ENCODE assay signal across 28 mouse cellular contexts in the genomic region with DNA sequence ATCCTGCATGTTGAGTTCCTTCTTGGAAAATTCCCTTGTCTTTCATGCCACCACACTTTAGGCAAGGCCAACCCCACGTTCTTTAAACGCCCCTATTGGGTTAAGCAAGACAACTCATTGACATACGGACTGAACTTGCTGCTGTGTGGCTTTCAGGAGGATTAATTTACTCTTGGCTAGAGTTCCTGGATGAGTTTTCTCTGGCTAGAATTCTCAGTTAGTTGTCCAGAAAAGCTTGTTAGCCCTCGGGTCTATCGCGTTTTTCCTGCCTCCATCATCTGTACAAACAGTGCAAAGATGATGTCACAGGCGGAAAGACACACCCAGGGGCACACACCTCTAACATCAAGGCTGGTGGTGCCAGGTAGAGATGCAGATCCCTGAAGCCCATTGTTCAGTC.
"Had no signal": no experiment of that assay in that cellular context is flagged by ENCODE, and none has a peak within 500 bp of the region (broad histone marks: within the 10 kb centered on the region; RNA-seq: fewer than 3 reads in every experiment).

No protein-coding gene starts in this region.

- H3K4me3 ChIP-seq: gastrocnemius, adult 2 months; heart, embryonic 10.5 days; heart, embryonic 13.5 days; heart, embryonic 15.5 days; hindbrain, embryonic 13.5 days; hindbrain, embryonic 15.5 days; kidney, embryonic 15.5 days; limb, embryonic 10.5 days; limb, embryonic 12.5 days; liver, embryonic 13.5 days; liver, embryonic 15.5 days had no signal

- H3K9ac ChIP-seq: heart, embryonic 13.5 days; heart, embryonic 15.5 days; hindbrain, embryonic 13.5 days; hindbrain, embryonic 15.5 days; kidney, embryonic 15.5 days; limb, embryonic 12.5 days; liver, embryonic 13.5 days; liver, embryonic 15.5 days had no signal

- H3K36me3 ChIP-seq: heart, embryonic 10.5 days; heart, embryonic 13.5 days; heart, embryonic 15.5 days; hindbrain, embryonic 13.5 days; hindbrain, embryonic 15.5 days; kidney, embryonic 15.5 days; limb, embryonic 10.5 days; limb, embryonic 12.5 days; liver, embryonic 13.5 days; liver, embryonic 15.5 days had no signal

- ATAC-seq: hindbrain, postnatal 0 days; intestine, embryonic 16.5 days had no signal

- DNase-seq: gastrocnemius, adult 2 months; gastrocnemius, postnatal 10 days; gastrocnemius, postnatal 25 days; heart, adult 18-20 months; heart, postnatal 14 days; heart, postnatal 36 days; kidney, adult 11 months; kidney, adult 2 months; kidney, adult 9 months; kidney, postnatal 14 days; kidney, postnatal 36 days; layer of hippocampus, adult 9-11 months; layer of hippocampus, postnatal 36 days; liver; liver, embryonic 13.5 days had no signal

- H3K27ac ChIP-seq: gastrocnemius, adult 2 months; heart, embryonic 10.5 days; heart, embryonic 13.5 days; heart, embryonic 15.5 days; hindbrain, embryonic 13.5 days; hindbrain, embryonic 15.5 days; hindbrain, postnatal 0 days; kidney, embryonic 15.5 days; kidney, postnatal 0 days; limb, embryonic 10.5 days; limb, embryonic 12.5 days; liver, embryonic 13.5 days; liver, embryonic 15.5 days had no signal

- H3K4me2 ChIP-seq: heart, embryonic 13.5 days; heart, embryonic 15.5 days; hindbrain, embryonic 13.5 days; hindbrain, embryonic 15.5 days; kidney, embryonic 15.5 days; limb, embryonic 12.5 days; liver, embryonic 11.5 days; liver, embryonic 13.5 days; liver, embryonic 15.5 days had no signal

- H3K27me3 ChIP-seq: heart, embryonic 13.5 days; heart, embryonic 15.5 days; hindbrain, embryonic 13.5 days; hindbrain, embryonic 15.5 days; kidney, embryonic 15.5 days; liver, embryonic 15.5 days had no signal

- H3K9me3 ChIP-seq: heart, embryonic 10.5 days; hindbrain, embryonic 15.5 days; kidney, embryonic 15.5 days; limb, embryonic 10.5 days; limb, embryonic 12.5 days; liver, embryonic 15.5 days had no signal

- H3K4me1 ChIP-seq: hindbrain, embryonic 13.5 days; hindbrain, embryonic 15.5 days; kidney, embryonic 15.5 days; limb, embryonic 10.5 days; liver, embryonic 13.5 days; liver, embryonic 15.5 days had no signal
